Mouse (Mus musculus) splenic B cell, adult 2 months (primary cell): ENCODE results near the gene Alcam.

ENCODE experiments used
- DNase-seq: peaks from one replicate; pipeline ENCODE4 v3.0.0-alpha.2; 2011; ENCODE audit warnings: low read depth, low spot score
- H3K27me3 ChIP-seq: 2 replicates; pipeline ENCODE4 v1.6.1; 2012; ENCODE audit warnings: mild to moderate bottlenecking, low read length, moderate library complexity, mixed read lengths; ENCODE audit not compliant: control insufficient read depth, poor library complexity, insufficient read depth, severe bottlenecking
- H3K36me3 ChIP-seq: 2 replicates; pipeline ENCODE4 v1.6.1; 2012; ENCODE audit warnings: mild to moderate bottlenecking, low read length, moderate library complexity, mixed read lengths; ENCODE audit not compliant: control insufficient read depth, poor library complexity, insufficient read depth, severe bottlenecking

Gene Alcam

DNA sequence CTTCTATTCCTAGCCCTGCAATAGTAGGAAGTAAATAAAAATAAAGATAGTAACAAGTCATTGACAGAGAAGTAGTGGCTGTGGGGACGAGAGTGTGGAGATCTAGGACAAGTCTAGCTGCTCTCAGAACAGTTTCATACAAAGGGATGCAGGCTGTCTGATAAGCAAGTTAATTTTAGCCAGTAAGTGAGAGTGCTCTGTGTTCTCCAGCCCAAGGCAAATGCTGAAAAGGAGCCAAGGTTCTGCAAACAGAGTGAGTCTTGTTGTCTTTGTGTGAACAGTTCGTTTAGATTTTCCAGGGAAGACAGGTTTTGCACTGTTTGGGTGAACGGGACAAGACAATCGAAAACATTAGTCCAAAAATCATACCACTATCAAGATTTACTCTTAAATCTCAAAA, 25.4 kb downstream of the Alcam start:
- H3K36me3 ChIP-seq: no peaks in the 10 kb centered on the region
- DNase-seq: no peak
- no peaks in the 10 kb centered on the region; the same call in 1 of the 2 replicates for H3K27me3 ChIP-seq

DNA sequence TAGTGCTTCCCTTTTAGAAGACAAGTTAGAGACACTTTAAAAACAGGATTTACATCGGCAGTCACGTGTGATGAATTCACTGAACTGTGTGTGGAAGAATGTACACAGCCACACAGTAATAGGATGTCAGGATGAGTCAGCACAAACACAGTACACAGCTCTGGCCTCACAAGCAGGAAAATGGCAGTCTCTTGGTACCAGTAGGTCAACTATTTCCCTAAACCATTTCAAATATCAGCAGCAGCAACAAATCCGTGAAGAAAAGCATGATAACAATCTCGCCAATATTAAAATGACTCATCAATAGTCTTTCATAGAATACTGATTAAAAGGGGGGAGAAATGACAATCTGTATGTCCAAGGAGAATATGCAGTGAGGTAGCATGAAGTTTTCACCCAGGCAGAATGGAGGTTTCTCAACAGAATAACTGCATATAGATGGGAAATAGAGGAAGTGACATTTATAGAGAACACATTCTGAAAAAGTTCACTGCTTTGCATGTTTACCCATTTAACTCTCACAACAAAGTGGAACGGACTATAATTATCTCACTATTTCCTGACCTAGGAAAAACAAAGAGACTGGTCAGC, 35.2 kb downstream of the Alcam start:
- peak; percentile 87 for DNase-seq
- H3K36me3 ChIP-seq: no peaks in the 10 kb centered on the region
- no peaks in the 10 kb centered on the region for H3K27me3 ChIP-seq

DNA sequence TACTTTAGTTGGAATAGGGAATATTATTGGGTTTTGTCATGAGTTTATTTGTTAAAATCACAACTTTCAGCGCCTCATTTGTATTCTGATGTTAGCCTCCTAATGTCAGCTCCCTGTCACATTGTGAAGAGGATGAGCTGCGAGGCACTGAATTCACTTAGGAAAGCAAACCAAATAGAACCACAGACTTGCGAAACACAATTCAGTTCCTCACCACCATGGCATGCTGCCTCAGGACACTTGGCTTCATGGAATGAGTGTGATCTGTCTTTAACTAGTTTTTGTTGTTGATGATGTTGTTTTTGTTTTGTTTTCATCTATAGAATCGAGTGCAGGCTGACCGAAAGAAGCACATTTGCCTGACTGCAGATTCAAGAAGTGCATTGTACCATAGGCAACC, 35.9 kb downstream of the Alcam start:
- no peak for DNase-seq
- H3K27me3 ChIP-seq: no peaks in the 10 kb centered on the region
- no peaks in the 10 kb centered on the region for H3K36me3 ChIP-seq

DNA sequence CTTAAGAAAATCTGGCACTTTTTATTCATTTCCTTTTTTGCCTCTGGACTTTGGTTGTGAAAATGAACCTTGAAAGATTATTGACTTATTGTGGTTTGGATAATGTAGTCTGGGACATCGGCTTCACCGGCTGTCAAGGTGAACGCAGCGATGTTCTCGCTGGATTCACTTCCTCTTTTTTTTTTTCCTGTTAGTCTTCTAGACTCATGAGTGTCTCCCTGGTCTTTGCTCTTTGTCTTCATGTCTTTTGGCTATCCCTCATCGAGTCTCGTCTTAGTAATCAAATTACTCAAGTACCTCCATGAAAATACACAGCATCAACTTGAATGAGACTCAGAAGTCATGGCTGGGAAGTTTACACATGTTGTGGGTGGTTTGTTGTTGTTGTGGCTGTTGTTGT, 36.7 kb downstream of the Alcam start:
- no peaks in the 10 kb centered on the region for H3K36me3 ChIP-seq
- no peaks in the 10 kb centered on the region for H3K27me3 ChIP-seq
- peak; percentile 78 for DNase-seq

DNA sequence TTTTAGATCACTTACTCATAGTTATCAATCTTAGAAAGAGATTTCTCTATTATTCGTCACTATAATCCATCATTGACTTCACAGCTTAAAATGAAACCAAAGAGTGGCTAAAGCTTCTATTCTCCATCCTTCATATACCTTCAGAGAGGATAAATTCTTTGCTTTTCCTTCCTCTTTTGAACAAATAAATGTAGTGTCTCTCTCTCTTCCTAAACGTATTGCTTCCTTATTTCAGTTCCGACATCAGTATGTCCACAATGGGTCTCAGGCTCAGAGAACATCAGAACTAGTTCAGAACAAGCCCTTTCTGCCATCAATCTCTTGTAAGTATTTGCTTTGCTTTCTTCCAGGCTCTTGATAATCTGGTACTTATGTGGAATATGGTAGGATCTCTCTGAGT, 40.2 kb downstream of the Alcam start:
- peak; percentile 49 for DNase-seq
- Histone ChIP-seq H3K27me3 (no peaks in the 10 kb centered on the region), H3K36me3 (no peaks in the 10 kb centered on the region)

DNA sequence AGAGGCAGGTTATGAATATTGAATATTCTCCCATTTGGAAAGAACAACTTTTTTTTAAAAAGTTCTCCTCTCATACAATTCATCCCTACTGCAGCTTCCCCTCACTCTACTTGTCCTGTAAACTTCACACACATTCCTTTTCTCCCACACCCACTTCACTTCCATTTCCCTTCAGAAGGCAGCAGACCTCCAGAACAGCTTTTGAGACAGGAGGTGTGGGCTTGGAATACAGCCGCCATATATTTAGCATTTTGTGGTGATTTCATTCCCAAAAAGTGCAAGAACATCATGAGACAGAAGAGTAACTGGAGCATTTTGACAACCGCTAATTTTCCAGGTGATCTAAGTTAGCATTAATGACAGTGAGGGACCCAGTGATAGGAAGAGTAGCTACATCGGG, 47.8 kb downstream of the Alcam start:
- no peak for DNase-seq
- Histone ChIP-seq H3K27me3 (no peaks in the 10 kb centered on the region), H3K36me3 (no peaks in the 10 kb centered on the region)

DNA sequence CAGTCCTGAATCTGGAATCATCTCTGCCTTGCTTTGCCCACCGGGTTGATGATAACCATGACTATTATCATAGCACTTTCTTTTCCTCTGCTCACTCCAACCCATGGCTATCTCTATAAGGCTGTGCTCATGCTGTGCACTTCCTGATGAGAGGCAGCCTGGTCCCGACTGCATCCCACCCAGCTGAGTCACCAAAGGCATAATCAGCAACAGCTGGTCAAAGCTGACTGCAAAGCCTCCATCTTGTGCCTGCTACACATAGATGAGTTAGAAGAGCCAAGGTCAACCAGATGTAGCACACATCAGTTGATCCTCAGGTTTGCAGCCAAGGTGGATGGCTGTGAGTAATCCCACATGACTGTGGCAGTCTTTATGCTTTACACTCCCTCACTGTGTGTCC, 48.6 kb downstream of the Alcam start:
- no peaks in the 10 kb centered on the region for H3K36me3 ChIP-seq
- no peak for DNase-seq
- no peaks in the 10 kb centered on the region for H3K27me3 ChIP-seq

DNA sequence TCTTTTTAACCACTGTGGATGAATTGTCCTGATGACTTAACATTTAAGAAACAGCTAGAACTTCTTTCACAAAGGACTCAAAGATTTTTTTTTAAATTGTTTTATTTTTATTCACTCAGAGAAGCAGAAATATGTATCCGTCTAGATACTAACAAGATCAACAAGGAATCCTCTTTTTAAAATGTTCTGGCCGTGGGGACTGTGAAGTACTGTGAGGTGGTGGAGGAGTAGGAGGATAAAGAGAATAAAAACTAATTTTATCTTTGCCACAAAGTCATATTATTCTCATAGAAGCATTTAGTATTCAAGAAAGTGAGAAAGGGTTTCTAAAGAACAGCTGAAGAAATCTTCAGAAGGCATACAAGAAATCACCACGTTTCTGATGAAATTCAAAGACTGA, 54.8 kb downstream of the Alcam start:
- Histone ChIP-seq H3K36me3 (no peaks in the 10 kb centered on the region), H3K27me3 (no peaks in the 10 kb centered on the region)
- no peak for DNase-seq

DNA sequence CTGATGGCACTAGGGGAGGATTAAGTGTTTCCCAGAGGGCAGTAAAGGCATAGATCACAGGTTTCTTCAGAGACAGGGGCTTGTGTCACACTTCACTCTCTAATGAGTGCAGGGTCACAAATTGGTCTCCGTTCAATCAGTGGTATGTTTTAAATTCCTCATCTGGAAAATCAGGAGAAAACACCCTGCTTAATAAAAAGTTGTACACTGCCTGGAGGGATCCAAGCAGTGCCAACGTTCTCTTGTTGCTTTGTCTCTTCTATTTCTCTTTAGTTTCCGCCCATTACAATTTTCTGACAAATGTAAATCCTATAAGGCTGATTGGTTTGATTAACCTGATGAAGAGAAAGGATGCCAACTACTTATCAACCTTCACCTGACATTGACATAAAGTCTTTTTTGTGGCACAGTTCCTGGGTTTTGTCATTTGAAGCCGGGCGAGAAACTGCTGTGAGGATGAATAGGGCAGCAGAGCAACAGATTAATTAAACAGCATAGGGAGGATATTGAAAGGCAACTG, 67.0 kb downstream of the Alcam start:
- no peaks in the 10 kb centered on the region for H3K27me3 ChIP-seq
- DNase-seq: no peak
- no peaks in the 10 kb centered on the region for H3K36me3 ChIP-seq

DNA sequence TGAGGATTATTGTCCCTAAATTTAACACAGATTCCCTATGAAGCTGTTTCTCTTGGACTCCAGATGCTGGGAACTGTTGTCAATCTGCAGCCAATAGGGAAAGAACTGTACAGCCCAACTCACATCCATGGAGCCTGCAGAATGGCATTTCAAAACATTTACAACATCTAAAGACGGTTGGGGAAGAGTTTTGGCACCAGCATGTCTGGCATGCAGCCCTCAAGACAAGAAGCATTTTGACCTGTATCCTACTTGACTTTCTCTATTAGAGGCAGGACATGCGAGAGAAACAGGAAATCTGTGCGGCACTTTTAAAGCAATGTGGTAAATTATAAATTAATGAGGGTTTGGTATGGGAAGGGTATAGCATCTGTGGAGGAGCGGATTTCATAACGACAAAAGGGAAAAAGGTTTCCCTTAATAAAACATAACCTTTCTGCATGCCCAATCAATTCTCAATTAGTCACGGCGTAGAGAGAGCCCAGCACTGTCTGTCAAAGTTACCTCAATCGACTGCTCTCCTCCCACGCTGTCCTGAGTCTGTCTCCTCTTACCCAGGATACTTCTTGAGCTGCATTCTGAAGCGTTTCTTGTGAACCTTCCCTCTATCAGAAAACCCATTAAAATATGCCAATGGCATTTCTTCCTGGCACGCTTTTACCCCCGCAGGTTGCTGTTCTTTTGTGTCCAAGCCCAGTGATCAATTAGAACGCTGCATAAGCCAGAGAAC, 70.3 kb downstream of the Alcam start:
- no peaks in the 10 kb centered on the region for H3K27me3 ChIP-seq
- H3K36me3 ChIP-seq: no peaks in the 10 kb centered on the region

DNA sequence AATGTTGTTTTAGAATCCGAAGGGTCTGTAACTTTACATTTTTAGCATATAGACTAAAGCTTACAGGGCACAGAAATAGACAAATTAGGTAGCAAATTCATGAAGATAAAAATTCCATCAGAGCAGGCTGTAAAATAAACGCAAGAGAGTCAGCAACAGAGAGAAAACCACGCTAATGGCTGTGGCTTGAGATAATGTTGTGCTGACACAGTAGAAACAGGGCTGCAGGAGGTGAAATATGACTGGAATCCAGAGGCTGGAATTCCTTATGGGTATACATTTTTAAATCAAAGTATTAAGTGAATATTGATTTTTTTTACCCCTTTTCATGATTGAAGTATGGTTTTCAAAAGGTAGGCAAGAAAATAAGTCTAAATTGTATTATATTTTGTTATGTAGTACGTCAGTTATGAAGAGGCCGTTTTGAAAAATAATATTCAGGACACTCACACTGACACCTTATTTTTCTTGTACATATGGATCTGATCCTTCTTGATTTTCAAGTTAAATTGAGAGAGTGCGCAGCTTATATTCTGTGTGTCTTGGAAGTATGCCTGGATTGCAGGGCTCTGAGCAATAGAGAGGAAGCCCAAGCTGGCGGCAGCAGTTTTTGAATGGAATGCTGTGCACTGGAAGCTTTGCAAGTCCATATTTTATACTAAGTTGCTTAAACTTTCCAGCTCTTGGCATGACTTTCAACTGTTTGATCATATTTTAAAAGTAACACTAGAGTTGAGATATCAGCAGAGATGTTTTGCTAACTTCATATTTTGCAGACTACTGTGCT, 74.9 kb downstream of the Alcam start:
- Histone ChIP-seq H3K27me3 (no peaks in the 10 kb centered on the region), H3K36me3 (no peaks in the 10 kb centered on the region)
- DNase-seq: no peak

More for the DNA sequence above, 70.3 kb downstream of the Alcam start:
- DNase-seq: no peak

DNA sequence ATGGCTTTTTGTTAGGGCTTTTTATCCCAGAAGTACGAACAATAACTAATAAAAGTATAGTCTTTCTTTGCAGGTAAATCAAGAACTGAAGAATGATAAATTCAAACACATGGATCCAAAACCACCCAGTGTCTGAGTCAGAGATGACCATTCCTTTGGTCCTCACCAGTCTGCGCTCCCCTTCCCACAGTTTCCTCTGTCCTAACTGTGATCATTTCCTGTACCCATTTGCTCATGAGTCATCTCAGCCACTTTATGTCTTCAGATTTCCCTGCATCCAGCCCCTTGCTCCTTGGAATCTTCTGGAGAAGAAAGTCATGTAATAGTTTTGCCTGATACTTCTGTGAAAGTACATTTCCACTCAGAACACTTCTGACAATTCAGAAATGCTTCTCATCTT, 77.0 kb downstream of the Alcam start:
- H3K36me3 ChIP-seq: no peaks in the 10 kb centered on the region
- DNase-seq: no peak
- H3K27me3 ChIP-seq: no peaks in the 10 kb centered on the region

DNA sequence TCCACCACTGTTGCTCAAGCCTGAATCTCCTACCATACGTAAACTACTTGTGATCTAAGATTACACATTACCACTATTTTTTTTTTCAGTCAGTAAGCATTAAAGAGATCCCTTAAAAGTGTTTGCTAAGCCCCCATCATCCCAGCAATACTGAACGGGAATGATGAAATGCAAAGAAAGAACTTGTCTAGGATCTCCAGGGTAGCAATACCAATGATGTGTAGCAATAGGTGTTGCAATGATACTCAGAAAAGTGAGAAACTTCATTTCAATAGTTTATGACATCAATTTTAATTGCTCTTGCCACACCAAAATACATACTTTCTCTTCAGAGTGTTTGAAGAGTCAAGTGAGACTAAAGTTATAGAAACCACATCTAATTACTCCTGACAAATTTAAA, 81.9 kb downstream of the Alcam start:
- no peak for DNase-seq
- H3K36me3 ChIP-seq: no peaks in the 10 kb centered on the region
- H3K27me3 ChIP-seq: no peaks in the 10 kb centered on the region

DNA sequence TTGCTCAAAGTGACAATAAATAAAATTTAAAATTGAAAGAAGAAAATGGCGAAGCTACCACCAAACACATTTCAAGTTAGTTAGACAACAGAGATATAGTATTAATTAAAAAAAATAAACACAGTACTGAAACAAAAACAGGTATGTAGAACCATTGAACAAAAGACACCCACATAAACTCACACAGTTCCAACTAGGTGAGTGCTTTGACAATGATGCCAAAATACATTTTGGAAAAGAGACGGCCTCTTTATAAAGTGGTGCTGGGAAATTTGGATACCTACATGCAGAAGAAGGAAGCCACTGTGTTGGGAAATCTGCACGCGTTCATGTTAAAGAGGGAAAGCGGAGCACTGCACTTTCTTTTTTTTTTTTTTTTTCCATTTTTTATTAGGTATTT, 85.4 kb downstream of the Alcam start:
- no peak for DNase-seq
- Histone ChIP-seq H3K36me3 (no peaks in the 10 kb centered on the region), H3K27me3 (no peaks in the 10 kb centered on the region)

DNA sequence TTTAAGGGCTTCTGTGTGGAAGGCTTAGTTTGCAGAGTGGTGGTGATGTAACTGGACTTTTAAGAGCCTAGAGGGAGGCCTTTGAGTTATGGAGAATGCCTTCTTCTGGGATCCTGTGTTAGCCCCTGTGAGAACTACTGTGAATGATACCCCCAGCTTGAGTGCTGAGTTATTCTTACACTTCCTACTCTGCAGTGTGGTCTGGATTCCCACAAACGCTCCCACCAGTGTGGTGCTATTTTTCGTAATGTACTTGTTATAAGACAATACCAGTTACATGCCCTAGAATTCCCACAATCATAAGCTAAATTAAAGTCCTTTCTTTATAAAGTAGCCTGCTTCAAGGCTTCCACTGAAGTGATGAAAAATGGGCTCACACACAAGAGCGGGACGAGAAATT, 87.0 kb downstream of the Alcam start:
- DNase-seq: no peak
- Histone ChIP-seq H3K36me3 (no peaks in the 10 kb centered on the region), H3K27me3 (no peaks in the 10 kb centered on the region)
